Mouse (Mus musculus): ENCODE data around the gene Rprml. TPM values are rescaled to one million over a fixed set of nuclear protein-coding genes. Genes with fewer than 3 reads are reported as not detected.

Rprml gene
- not detected in 2 replicates for polyA plus RNA-seq (2015; fragmentation: Nextera tagmentation; extraction: Ambion mirVana)

DNA sequence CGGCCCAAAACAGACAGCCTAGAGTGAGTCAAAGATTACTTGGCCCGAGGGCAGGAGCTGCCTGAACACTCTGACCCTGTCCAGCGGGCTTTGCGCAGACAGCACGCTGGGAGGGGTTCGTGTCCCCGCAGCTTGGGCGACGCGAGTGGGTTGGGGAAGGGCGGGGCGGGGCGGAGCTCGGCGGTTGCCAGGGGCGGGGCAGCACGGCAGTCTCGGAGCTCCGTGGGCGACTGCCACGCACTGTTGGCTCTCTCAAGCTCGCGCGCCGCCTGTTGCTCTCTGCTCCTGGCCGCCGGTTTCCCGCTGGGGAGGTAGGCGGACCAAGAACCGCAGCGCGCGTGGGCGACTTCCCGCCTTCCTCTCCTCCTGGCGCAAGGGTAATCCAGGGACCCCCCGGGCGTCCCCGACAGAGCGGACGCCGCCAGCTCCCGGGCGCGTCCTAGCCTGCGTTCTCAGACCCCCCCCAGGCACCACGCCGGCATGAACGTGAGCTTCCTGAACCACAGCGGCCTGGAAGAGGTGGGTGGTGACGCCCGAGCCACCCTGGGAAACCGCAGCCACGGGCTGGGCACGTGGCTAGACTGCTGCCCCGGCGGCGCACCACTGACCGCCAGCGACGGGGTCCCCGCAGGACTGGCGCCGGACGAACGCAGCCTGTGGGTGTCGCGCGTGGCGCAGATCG, at the start of gene Rprml:
Gene Rprml (plus strand): TSS at position 270 of the 682 bp plus-strand sequence.
- peak within 1 kb of the TSS; percentile 36 for H3K4me3 ChIP-seq (replicated peaks)
- ATAC-seq (ENCODE audit: insufficient read depth, low FRiP score, low read depth) = no peak
- H3K27me3 ChIP-seq (replicated peaks) = peaks cover 70% of the 10 kb centered on the region
- 1% methylated on average over 71 of the region's 71 CpGs for WGBS
- peaks cover 14% of the 10 kb centered on the region for H3K4me1 ChIP-seq
- H3K27ac ChIP-seq = no peak within 1 kb of the TSS
- H3K36me3 ChIP-seq = no peaks in the 10 kb centered on the region
- peak within 1 kb of the TSS; percentile 71 for H3K4me2 ChIP-seq
- H3K9me3 ChIP-seq = no peaks in the 10 kb centered on the region
- no peak within 1 kb of the TSS for H3K9ac ChIP-seq

DNA sequence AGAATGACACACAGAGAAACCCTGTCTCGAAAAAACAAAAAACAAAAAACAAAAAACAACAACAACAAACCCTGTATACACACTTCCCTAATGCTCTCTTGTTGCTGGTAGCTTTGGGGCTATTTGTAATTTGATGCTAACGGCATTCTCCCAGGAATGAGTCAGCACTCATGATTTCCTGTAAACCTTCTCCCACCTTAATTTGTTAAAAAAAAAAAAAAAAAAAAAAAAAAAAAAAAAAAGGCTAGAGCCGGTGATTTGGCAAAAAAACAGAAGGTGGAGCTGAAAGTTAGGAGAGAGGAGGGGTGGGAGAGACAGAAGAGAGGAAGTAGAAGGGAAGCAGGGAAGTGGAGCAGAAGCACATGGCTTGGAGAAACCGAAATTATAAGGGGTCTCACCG, 42.8 kb upstream of the Rprml start:
- no peak overlapping the region for H3K4me3 ChIP-seq (replicated peaks)
- 53% methylated on average over 5 of the region's 5 CpGs for WGBS
- no peak overlapping the region for H3K9ac ChIP-seq
- no peaks in the 10 kb centered on the region for H3K9me3 ChIP-seq
- no peak for ATAC-seq (ENCODE audit: insufficient read depth, low FRiP score, low read depth)
- no peak overlapping the region for H3K27ac ChIP-seq
- H3K36me3 ChIP-seq = no peaks in the 10 kb centered on the region
- no peaks in the 10 kb centered on the region for H3K4me1 ChIP-seq
- no peaks in the 10 kb centered on the region for H3K27me3 ChIP-seq (replicated peaks)
- no peak overlapping the region for H3K4me2 ChIP-seq

DNA sequence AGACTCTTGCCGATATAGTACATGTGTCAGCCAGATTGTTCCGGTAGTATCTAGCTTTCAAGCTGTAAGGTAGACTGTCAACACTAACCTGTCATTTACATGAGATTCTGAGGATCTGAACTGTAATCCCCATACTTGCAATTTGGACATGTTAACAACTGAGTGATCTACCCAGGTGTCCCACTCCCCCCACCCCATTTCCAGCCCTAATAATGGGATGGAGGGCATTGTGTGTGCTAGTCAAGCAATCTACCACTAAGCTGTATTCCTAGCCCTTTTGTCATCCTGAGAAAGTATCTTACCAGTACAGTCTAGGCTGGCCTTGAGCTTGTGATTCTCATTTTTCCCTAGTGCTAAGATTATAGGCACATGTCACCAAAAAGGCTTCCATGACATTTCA, 38.6 kb upstream of the Rprml start:
- Histone ChIP-seq H3K27ac (no peak overlapping the region), H3K9ac (no peak overlapping the region), H3K36me3 (no peaks in the 10 kb centered on the region), H3K4me3 (replicated peaks) (no peak overlapping the region), H3K4me2 (no peak overlapping the region), H3K9me3 (no peaks in the 10 kb centered on the region), H3K4me1 (no peaks in the 10 kb centered on the region), H3K27me3 (replicated peaks) (no peaks in the 10 kb centered on the region)
- no peak for ATAC-seq (ENCODE audit: insufficient read depth, low FRiP score, low read depth)
- 85% methylated on average over 2 of the region's 2 CpGs for WGBS

DNA sequence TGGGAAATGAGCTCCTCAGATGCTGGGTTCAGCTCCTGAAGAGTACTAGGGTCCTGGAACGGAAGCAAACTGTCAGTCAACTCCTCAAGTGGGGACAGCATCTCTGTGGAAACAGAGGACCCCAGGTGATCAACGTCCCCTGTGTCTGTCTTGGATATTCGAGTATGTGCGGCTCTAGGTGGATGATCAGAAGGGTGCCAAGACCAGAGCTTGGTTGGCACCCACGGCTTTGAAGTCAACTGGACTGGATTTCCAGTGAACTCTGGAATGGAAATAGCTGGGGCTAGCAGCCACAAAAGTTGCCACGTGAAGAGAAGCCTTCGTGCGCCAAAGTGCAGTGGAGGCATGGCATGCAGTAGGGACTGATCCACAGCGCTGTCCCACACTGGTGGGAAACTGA, 28.3 kb upstream of the Rprml start, which contains the start of gene Gm884:
Gene Gm884 (minus strand): TSS at position 101 of the 400 bp plus-strand sequence.
- ATAC-seq (ENCODE audit: insufficient read depth, low FRiP score, low read depth) = no peak
- H3K9me3 ChIP-seq = no peaks in the 10 kb centered on the region
- H3K4me1 ChIP-seq = no peaks in the 10 kb centered on the region
- H3K27ac ChIP-seq = no peak within 1 kb of the TSS
- no peak within 1 kb of the TSS for H3K4me3 ChIP-seq (replicated peaks)
- no peak within 1 kb of the TSS for H3K4me2 ChIP-seq
- no peaks in the 10 kb centered on the region for H3K27me3 ChIP-seq (replicated peaks)
- 80% methylated on average over 9 of the region's 9 CpGs for WGBS
- H3K9ac ChIP-seq = no peak within 1 kb of the TSS
- H3K36me3 ChIP-seq = no peaks in the 10 kb centered on the region

DNA sequence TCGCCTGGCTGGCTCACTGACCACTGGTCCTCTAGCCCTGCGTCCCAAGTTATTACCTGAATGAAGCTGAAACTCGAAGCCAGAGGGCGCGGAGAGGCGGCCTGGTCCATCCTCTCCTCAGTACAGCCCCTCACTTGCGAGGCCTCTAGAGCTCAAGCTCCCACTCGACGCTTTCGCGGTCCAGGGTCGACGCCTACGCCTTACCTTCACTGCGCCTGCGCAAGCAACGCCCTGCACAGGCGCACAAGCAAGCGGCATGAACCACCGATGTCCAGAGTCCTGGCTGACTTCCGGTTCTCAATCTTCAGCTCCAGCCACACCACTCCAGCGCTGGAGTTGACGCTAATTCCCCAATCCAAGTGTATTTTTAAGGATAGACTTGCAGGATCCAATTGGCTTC, 21.9 kb upstream of the Rprml start:
- 77% methylated on average over 23 of the region's 23 CpGs for WGBS
- no peaks in the 10 kb centered on the region for H3K27me3 ChIP-seq (replicated peaks)
- no peaks in the 10 kb centered on the region for H3K36me3 ChIP-seq
- H3K4me2 ChIP-seq = no peak overlapping the region
- H3K9ac ChIP-seq = no peak overlapping the region
- ATAC-seq (ENCODE audit: insufficient read depth, low FRiP score, low read depth) = no peak
- no peak overlapping the region for H3K4me3 ChIP-seq (replicated peaks)
- H3K9me3 ChIP-seq = no peaks in the 10 kb centered on the region
- H3K27ac ChIP-seq = no peak overlapping the region
- no peaks in the 10 kb centered on the region for H3K4me1 ChIP-seq

DNA sequence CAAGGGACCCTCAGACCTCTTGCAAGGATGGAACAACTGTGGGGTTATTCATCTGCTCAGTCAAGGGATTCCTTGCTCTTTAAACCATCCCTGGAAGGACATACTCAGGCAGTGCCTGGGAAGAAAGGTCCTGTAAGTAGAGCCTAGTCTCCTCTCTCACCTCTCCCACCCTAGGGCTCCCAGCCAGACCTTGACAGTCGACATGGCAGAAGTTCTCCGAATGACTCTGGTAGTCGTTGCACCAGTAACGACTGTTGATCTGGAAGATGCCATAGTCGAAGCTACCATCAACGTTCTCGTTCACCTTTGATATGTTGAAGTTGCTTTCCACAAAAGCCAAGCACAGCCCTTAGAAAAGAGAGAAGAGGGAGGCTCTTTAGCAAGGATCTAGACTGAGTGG, 14.6 kb upstream of the Rprml start:
- ATAC-seq (ENCODE audit: insufficient read depth, low FRiP score, low read depth) = no peak
- H3K27ac ChIP-seq = no peak overlapping the region
- H3K4me3 ChIP-seq (replicated peaks) = no peak overlapping the region
- no peak overlapping the region for H3K4me2 ChIP-seq
- no peaks in the 10 kb centered on the region for H3K27me3 ChIP-seq (replicated peaks)
- no peaks in the 10 kb centered on the region for H3K9me3 ChIP-seq
- WGBS = 77% methylated on average over 7 of the region's 7 CpGs
- no peaks in the 10 kb centered on the region for H3K36me3 ChIP-seq
- H3K9ac ChIP-seq = no peak overlapping the region
- no peaks in the 10 kb centered on the region for H3K4me1 ChIP-seq

DNA sequence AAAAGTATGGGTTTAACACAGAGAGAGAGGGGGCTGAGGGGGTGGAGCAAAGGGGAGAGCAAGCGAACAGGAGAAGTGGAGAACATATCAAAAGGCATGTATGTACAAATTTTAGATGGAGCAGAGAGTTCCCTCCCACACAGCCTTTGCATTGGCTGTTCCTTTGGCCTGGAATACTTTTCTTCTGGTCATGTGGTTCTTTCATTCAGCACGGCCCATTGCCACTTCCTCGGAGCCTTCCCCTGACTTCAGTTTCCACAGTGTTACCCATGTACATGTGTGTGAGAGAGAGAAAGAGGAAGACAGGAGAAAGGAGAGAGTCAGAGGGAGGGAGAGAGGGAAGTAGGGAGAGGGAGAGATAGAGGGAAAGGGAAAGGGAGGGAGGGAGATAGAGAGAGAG, 13.9 kb upstream of the Rprml start:
- Histone ChIP-seq H3K9ac (no peak overlapping the region), H3K4me1 (no peaks in the 10 kb centered on the region), H3K27me3 (replicated peaks) (no peaks in the 10 kb centered on the region), H3K27ac (no peak overlapping the region), H3K36me3 (no peaks in the 10 kb centered on the region), H3K4me3 (replicated peaks) (no peak overlapping the region), H3K4me2 (no peak overlapping the region), H3K9me3 (no peaks in the 10 kb centered on the region)
- 71% methylated on average over 3 of the region's 3 CpGs for WGBS
- no peak for ATAC-seq (ENCODE audit: insufficient read depth, low FRiP score, low read depth)

DNA sequence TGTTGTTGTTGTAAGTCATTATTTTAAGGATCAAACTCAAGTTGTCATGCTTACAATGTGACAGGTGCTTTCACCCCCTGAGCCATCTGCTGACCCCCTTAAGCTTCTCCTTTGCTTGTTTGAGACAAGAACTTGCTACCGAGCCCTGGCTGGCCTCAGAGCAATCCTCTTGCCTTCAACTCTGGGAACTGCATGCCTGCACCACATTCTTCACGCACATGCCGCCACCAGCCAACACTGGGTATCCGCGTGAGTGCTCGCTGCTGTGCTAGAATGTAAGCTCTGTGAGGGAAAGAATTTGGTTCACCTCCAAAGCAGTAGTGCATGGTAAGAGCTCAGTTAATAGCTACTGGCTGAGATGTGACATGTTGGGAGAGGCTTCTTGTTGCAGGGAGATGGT, 13.1 kb upstream of the Rprml start:
- Histone ChIP-seq H3K27me3 (replicated peaks) (no peaks in the 10 kb centered on the region), H3K36me3 (no peaks in the 10 kb centered on the region), H3K27ac (no peak overlapping the region), H3K4me1 (no peaks in the 10 kb centered on the region), H3K4me2 (no peak overlapping the region), H3K9me3 (no peaks in the 10 kb centered on the region), H3K9ac (no peak overlapping the region), H3K4me3 (replicated peaks) (no peak overlapping the region)
- 79% methylated on average over 6 of the region's 6 CpGs for WGBS
- ATAC-seq (ENCODE audit: insufficient read depth, low FRiP score, low read depth) = no peak

DNA sequence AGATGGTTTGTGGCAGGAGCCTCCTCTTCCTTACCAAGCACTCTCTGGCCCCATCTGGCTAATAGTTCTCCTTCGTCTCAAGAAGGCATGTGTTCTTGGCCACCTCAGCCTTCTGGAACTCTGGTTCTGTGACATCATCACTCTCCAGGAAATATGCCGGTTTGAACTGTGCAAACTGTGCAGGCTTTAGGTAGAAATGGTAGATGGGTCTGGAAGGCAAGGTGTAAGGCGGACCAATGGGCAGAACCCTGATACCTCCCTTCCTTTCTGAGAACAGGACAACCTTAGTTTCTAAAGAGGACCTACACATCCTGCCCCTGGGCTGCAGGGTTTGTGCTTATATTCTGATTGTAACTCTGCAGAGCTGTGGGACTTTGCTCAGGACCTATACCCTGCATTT, 10.6 kb upstream of the Rprml start, which contains the start of gene Lyzl6:
Gene Lyzl6 (minus strand): TSS at position 101 of the 400 bp plus-strand sequence.
- H3K36me3 ChIP-seq = no peaks in the 10 kb centered on the region
- no peak within 1 kb of the TSS for H3K27ac ChIP-seq
- H3K9me3 ChIP-seq = no peaks in the 10 kb centered on the region
- H3K9ac ChIP-seq = no peak within 1 kb of the TSS
- WGBS = 72% methylated on average over 3 of the region's 3 CpGs
- no peaks in the 10 kb centered on the region for H3K4me1 ChIP-seq
- H3K27me3 ChIP-seq (replicated peaks) = no peaks in the 10 kb centered on the region
- no peak for ATAC-seq (ENCODE audit: insufficient read depth, low FRiP score, low read depth)
- no peak within 1 kb of the TSS for H3K4me2 ChIP-seq
- no peak within 1 kb of the TSS for H3K4me3 ChIP-seq (replicated peaks)

DNA sequence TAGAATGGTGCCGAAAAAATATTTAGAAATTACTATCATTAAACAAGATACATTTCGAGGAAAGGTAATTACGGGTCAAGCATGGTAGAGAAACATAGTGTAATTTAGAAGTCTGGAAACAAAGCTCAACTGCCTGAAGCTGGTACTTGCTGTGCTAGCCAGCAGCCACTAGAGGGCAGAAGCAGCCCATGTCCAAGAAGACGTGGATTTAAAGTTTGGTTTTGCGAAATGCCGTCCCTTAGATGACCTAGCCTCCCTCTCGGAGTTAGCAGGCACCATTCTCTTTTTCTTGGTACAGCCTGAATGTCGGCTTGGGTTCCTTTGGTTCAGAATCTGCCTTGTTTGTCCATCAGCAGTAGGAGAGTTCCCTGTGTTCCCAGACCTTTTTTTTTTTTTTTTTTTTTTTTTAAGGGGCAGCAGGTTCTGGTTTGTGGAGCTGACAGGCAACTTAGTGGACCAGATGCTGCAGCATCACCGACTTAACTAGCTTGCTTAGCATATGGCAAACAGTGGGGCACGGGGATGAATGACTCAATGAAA, 9.9 kb upstream of the Rprml start:
- no peaks in the 10 kb centered on the region for H3K4me1 ChIP-seq
- H3K27me3 ChIP-seq (replicated peaks) = no peaks in the 10 kb centered on the region
- ATAC-seq (ENCODE audit: insufficient read depth, low FRiP score, low read depth) = no peak
- no peaks in the 10 kb centered on the region for H3K9me3 ChIP-seq
- no peak overlapping the region for H3K4me2 ChIP-seq
- no peak overlapping the region for H3K27ac ChIP-seq
- H3K9ac ChIP-seq = no peak overlapping the region
- H3K4me3 ChIP-seq (replicated peaks) = no peak overlapping the region
- no peaks in the 10 kb centered on the region for H3K36me3 ChIP-seq
- WGBS = 4% methylated on average over 10 of the region's 10 CpGs

DNA sequence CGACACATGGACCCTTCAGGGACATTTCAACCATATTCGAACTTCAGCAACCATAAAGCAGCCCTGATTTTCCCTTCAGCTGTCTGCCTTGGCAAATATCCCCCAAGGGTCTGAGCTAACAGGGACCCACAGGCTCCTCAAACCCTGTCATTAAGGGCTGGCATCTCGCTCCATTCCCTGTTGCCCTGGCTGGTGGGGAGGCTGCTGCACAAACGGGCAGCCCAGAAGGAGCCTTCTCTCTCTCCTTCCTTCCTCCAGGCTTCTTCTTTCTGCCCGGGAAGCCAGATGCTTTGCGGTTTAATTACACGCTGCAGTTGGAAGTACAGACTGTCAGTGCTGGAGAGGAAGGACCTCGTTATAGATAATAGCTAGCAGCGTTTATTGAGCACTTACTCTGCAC, 6.2 kb upstream of the Rprml start:
- WGBS = 72% methylated on average over 9 of the region's 9 CpGs
- no peak for ATAC-seq (ENCODE audit: insufficient read depth, low FRiP score, low read depth)
- H3K4me3 ChIP-seq (replicated peaks) = no peak overlapping the region

DNA sequence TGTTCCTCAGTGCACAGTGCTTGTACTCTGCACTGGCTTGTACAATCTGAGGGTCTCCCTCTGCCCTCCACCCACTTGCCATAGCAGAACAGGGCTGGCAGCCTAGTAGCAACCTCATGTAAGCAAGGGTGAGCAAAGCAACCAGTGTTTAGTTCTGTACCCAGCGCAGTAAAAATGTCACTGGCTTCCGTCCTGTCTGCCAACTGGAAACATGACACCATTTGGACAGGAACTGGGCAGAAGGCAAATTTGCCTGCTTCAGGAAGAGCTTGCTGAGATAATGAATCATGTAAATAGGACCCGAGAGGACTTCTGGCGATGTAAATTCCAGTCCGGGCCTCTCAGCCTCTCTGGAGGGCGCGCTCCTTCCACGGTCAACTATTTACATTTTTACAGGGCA, 3.6 kb upstream of the Rprml start:
- ATAC-seq (ENCODE audit: insufficient read depth, low FRiP score, low read depth) = no peak
- Histone ChIP-seq H3K4me3 (replicated peaks) (no peak overlapping the region), H3K4me2 (no peak overlapping the region), H3K9me3 (no peaks in the 10 kb centered on the region), H3K9ac (no peak overlapping the region), H3K36me3 (no peaks in the 10 kb centered on the region), H3K27me3 (replicated peaks) (peaks cover 47% of the 10 kb centered on the region), H3K4me1 (peaks cover 14% of the 10 kb centered on the region), H3K27ac (no peak overlapping the region)
- 49% methylated on average over 8 of the region's 8 CpGs for WGBS

More for the DNA sequence above, 6.2 kb upstream of the Rprml start:
- Histone ChIP-seq H3K36me3 (no peaks in the 10 kb centered on the region), H3K27me3 (replicated peaks) (peaks cover 22% of the 10 kb centered on the region), H3K9me3 (no peaks in the 10 kb centered on the region), H3K9ac (no peak overlapping the region), H3K4me2 (no peak overlapping the region), H3K4me1 (no peaks in the 10 kb centered on the region; the same call in 1 of the 2 replicates), H3K27ac (no peak overlapping the region)

Measured in stomach, embryonic 15.5 days (tissue).